Mouse (Mus musculus): ENCODE measurements around the gene Ghdc. TPM values are rescaled to one million over a fixed set of nuclear protein-coding genes. Genes with fewer than 3 reads are reported as not detected.

Ghdc gene
- polyA plus RNA-seq, 1 experiment from 2014 or later: 6.7 TPM

- WGBS: 93% methylated on average over 3 of the region's 3 CpGs
- ATAC-seq: no peak
- Histone ChIP-seq H3K4me3 (ENCODE audit: low read length) (no peak overlapping the region), H3K27me3 (replicated peaks; ENCODE audit: control insufficient read depth, insufficient read depth, low read length) (no peaks in the 10 kb centered on the region), H3K4me1 (ENCODE audit: control insufficient read depth, insufficient read depth, low read length) (peaks cover 26% of the 10 kb centered on the region), H3K4me2 (ENCODE audit: low read depth, low read length) (no peak overlapping the region), H3K27ac (ENCODE audit: low read length) (no peak overlapping the region), H3K9ac (ENCODE audit: low read depth, low read length) (no peak overlapping the region), H3K36me3 (ENCODE audit: control insufficient read depth, insufficient read depth, low read length) (no peaks in the 10 kb centered on the region), H3K9me3 (ENCODE audit: control insufficient read depth, low read length) (no peaks in the 10 kb centered on the region)
Observed at GRCm38 (mm10) chr11:100727201-100727600, 43.6 kb downstream of the Ghdc start.

GRCm38 (mm10) chr11:100724919-100725512, 45.7 kb downstream of the Ghdc start:
- peak overlapping the region; percentile 76 for H3K27ac ChIP-seq (ENCODE audit: low read length)
- no peaks in the 10 kb centered on the region for H3K9me3 ChIP-seq (ENCODE audit: control insufficient read depth, low read length)
- WGBS: 20% methylated on average over 5 of the region's 5 CpGs
- H3K27me3 ChIP-seq (replicated peaks; ENCODE audit: control insufficient read depth, insufficient read depth, low read length): no peaks in the 10 kb centered on the region
- ATAC-seq: peak; percentile 54
- no peak overlapping the region for H3K4me2 ChIP-seq (ENCODE audit: low read depth, low read length)
- H3K36me3 ChIP-seq (ENCODE audit: control insufficient read depth, insufficient read depth, low read length): no peaks in the 10 kb centered on the region
- H3K4me3 ChIP-seq (ENCODE audit: low read length): no peak overlapping the region
- peak overlapping the region; percentile 9; the same call in 1 of the 2 replicates for H3K9ac ChIP-seq (ENCODE audit: low read depth, low read length)
- peaks cover 43% of the 10 kb centered on the region for H3K4me1 ChIP-seq (ENCODE audit: control insufficient read depth, insufficient read depth, low read length)

- H3K4me2 ChIP-seq (ENCODE audit: low read depth, low read length): no peak overlapping the region
- H3K36me3 ChIP-seq (ENCODE audit: control insufficient read depth, insufficient read depth, low read length): peaks cover 3% of the 10 kb centered on the region
- peaks cover 46% of the 10 kb centered on the region for H3K4me1 ChIP-seq (ENCODE audit: control insufficient read depth, insufficient read depth, low read length)
- no peaks in the 10 kb centered on the region for H3K9me3 ChIP-seq (ENCODE audit: control insufficient read depth, low read length)
- no peak overlapping the region; the same call in 1 of the 2 replicates for H3K9ac ChIP-seq (ENCODE audit: low read depth, low read length)
- no peaks in the 10 kb centered on the region for H3K27me3 ChIP-seq (replicated peaks; ENCODE audit: control insufficient read depth, insufficient read depth, low read length)
- H3K27ac ChIP-seq (ENCODE audit: low read length): peak overlapping the region; percentile 71
- no peak overlapping the region for H3K4me3 ChIP-seq (ENCODE audit: low read length)
- 33% methylated on average over 2 of the region's 2 CpGs for WGBS
- ATAC-seq: peak; percentile 70
Observed at GRCm38 (mm10) chr11:100722493-100723028, 48.2 kb downstream of the Ghdc start.

GRCm38 (mm10) chr11:100721776-100722492, 48.8 kb downstream of the Ghdc start:
- H3K27ac ChIP-seq (ENCODE audit: low read length): peak overlapping the region; percentile 71
- peak; percentile 31 for ATAC-seq
- H3K9ac ChIP-seq (ENCODE audit: low read depth, low read length): no peak overlapping the region; the same call in 1 of the 2 replicates

GRCm38 (mm10) chr11:100721254-100721653, 49.5 kb downstream of the Ghdc start:
- no peak for ATAC-seq
- Histone ChIP-seq H3K4me3 (ENCODE audit: low read length) (no peak overlapping the region), H3K36me3 (ENCODE audit: control insufficient read depth, insufficient read depth, low read length) (peaks cover 3% of the 10 kb centered on the region), H3K9ac (ENCODE audit: low read depth, low read length) (no peak overlapping the region), H3K27me3 (replicated peaks; ENCODE audit: control insufficient read depth, insufficient read depth, low read length) (no peaks in the 10 kb centered on the region), H3K27ac (ENCODE audit: low read length) (peak overlapping the region; percentile 71), H3K4me2 (ENCODE audit: low read depth, low read length) (no peak overlapping the region), H3K4me1 (ENCODE audit: control insufficient read depth, insufficient read depth, low read length) (peaks cover 46% of the 10 kb centered on the region), H3K9me3 (ENCODE audit: control insufficient read depth, low read length) (no peaks in the 10 kb centered on the region)
- 66% methylated on average over 4 of the region's 4 CpGs for WGBS

More at GRCm38 (mm10) chr11:100721776-100722492, 48.8 kb downstream of the Ghdc start:
- Histone ChIP-seq H3K9me3 (ENCODE audit: control insufficient read depth, low read length) (no peaks in the 10 kb centered on the region), H3K4me3 (ENCODE audit: low read length) (no peak overlapping the region), H3K27me3 (replicated peaks; ENCODE audit: control insufficient read depth, insufficient read depth, low read length) (no peaks in the 10 kb centered on the region), H3K4me1 (ENCODE audit: control insufficient read depth, insufficient read depth, low read length) (peaks cover 46% of the 10 kb centered on the region), H3K4me2 (ENCODE audit: low read depth, low read length) (no peak overlapping the region), H3K36me3 (ENCODE audit: control insufficient read depth, insufficient read depth, low read length) (peaks cover 3% of the 10 kb centered on the region)
- WGBS: 68% methylated on average over 8 of the region's 8 CpGs

GRCm38 (mm10) chr11:100720345-100720744, 50.4 kb downstream of the Ghdc start:
- H3K9ac ChIP-seq (ENCODE audit: low read depth, low read length): no peak overlapping the region
- ATAC-seq: no peak
- 66% methylated on average over 5 of the region's 5 CpGs for WGBS
- no peaks in the 10 kb centered on the region for H3K9me3 ChIP-seq (ENCODE audit: control insufficient read depth, low read length)
- peaks cover 3% of the 10 kb centered on the region for H3K36me3 ChIP-seq (ENCODE audit: control insufficient read depth, insufficient read depth, low read length)
- no peak overlapping the region for H3K4me2 ChIP-seq (ENCODE audit: low read depth, low read length)
- no peaks in the 10 kb centered on the region for H3K27me3 ChIP-seq (replicated peaks; ENCODE audit: control insufficient read depth, insufficient read depth, low read length)
- peaks cover 42% of the 10 kb centered on the region for H3K4me1 ChIP-seq (ENCODE audit: control insufficient read depth, insufficient read depth, low read length)
- no peak overlapping the region for H3K27ac ChIP-seq (ENCODE audit: low read length)
- H3K4me3 ChIP-seq (ENCODE audit: low read length): no peak overlapping the region

- Histone ChIP-seq H3K27ac (ENCODE audit: low read length) (peak overlapping the region; percentile 21; the same call in 1 of the 2 replicates), H3K27me3 (replicated peaks; ENCODE audit: control insufficient read depth, insufficient read depth, low read length) (no peaks in the 10 kb centered on the region), H3K36me3 (ENCODE audit: control insufficient read depth, insufficient read depth, low read length) (peaks cover 3% of the 10 kb centered on the region), H3K4me3 (ENCODE audit: low read length) (no peak overlapping the region), H3K4me2 (ENCODE audit: low read depth, low read length) (no peak overlapping the region), H3K9ac (ENCODE audit: low read depth, low read length) (no peak overlapping the region), H3K9me3 (ENCODE audit: control insufficient read depth, low read length) (no peaks in the 10 kb centered on the region), H3K4me1 (ENCODE audit: control insufficient read depth, insufficient read depth, low read length) (peaks cover 37% of the 10 kb centered on the region)
- ATAC-seq: no peak
- 81% methylated on average over 11 of the region's 11 CpGs for WGBS
Observed at GRCm38 (mm10) chr11:100719893-100720292, 50.9 kb downstream of the Ghdc start.

- H3K9ac ChIP-seq (ENCODE audit: low read depth, low read length): no peak overlapping the region
- 88% methylated on average over 3 of the region's 3 CpGs for WGBS
- H3K27ac ChIP-seq (ENCODE audit: low read length): no peak overlapping the region
- H3K36me3 ChIP-seq (ENCODE audit: control insufficient read depth, insufficient read depth, low read length): peaks cover 3% of the 10 kb centered on the region
- no peaks in the 10 kb centered on the region for H3K9me3 ChIP-seq (ENCODE audit: control insufficient read depth, low read length)
- no peak overlapping the region for H3K4me3 ChIP-seq (ENCODE audit: low read length)
- no peaks in the 10 kb centered on the region for H3K27me3 ChIP-seq (replicated peaks; ENCODE audit: control insufficient read depth, insufficient read depth, low read length)
- H3K4me2 ChIP-seq (ENCODE audit: low read depth, low read length): no peak overlapping the region
- ATAC-seq: no peak
- peaks cover 35% of the 10 kb centered on the region for H3K4me1 ChIP-seq (ENCODE audit: control insufficient read depth, insufficient read depth, low read length)
Observed at GRCm38 (mm10) chr11:100719312-100719711, 51.4 kb downstream of the Ghdc start.

- Histone ChIP-seq H3K27me3 (replicated peaks; ENCODE audit: control insufficient read depth, insufficient read depth, low read length) (no peaks in the 10 kb centered on the region), H3K4me2 (ENCODE audit: low read depth, low read length) (no peak overlapping the region), H3K9me3 (ENCODE audit: control insufficient read depth, low read length) (no peaks in the 10 kb centered on the region), H3K4me3 (ENCODE audit: low read length) (no peak overlapping the region), H3K27ac (ENCODE audit: low read length) (no peak overlapping the region), H3K4me1 (ENCODE audit: control insufficient read depth, insufficient read depth, low read length) (peaks cover 36% of the 10 kb centered on the region), H3K9ac (ENCODE audit: low read depth, low read length) (no peak overlapping the region), H3K36me3 (ENCODE audit: control insufficient read depth, insufficient read depth, low read length) (peaks cover 3% of the 10 kb centered on the region)
- no peak for ATAC-seq
- WGBS: 88% methylated on average over 4 of the region's 4 CpGs
Observed at GRCm38 (mm10) chr11:100718866-100719265, 51.9 kb downstream of the Ghdc start.

Measured in intestine, embryonic 16.5 days (tissue).